Mouse (Mus musculus) ES-E14 (cell line): ENCODE data around the gene Nanog.

Experiments used
- CHD2 ChIP-seq: IDR thresholded peaks from 2 replicates; pipeline ENCODE4 v1.6.1; 2014; ENCODE audit warnings: mild to moderate bottlenecking, low read depth, low read length, inconsistent platforms
- HCFC1 ChIP-seq: IDR thresholded peaks from 2 replicates; pipeline ENCODE4 v1.6.1; 2012; ENCODE audit warnings: low read length, inconsistent platforms, borderline replicate concordance; ENCODE audit not compliant: insufficient read depth
- ZC3H11A ChIP-seq: IDR thresholded peaks from 2 replicates; pipeline ENCODE4 v1.6.1; 2012; ENCODE audit warnings: low read depth, mild to moderate bottlenecking, inconsistent platforms, low read length, borderline replicate concordance

DNA sequence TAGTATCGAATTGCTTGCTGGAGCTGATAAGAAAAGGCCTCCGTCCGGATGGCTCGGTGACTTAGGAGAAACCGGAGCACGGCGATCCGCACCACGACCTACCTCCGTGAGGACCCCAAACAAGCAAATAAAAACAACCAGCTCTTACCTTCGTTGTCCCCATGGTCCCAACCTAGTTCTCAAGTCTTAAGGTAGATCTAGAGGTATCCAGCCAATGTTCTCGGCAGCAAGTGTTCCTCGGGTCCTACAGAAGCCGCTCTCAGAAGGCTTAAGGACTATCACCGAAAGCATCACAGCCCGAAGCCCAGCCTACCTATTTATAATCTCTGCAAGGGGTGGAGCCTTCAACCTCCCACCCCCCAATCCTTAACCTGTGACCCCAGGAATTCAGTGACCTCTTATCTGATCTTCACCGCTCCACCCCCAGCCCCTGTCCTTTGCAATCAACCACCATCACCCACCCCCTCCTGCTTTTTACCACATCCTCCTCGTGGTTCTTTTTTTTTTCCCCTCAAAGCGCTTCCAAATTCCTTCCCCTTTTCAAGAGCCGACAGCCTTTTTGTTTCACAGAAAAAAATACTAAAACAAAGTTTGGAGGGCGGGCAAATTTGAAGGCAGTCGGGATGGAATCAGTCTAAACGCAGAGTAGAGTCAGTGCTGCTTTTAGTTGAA, 35.1 kb downstream of the Nanog start:
- no peak for TF ChIP-seq ZC3H11A
- TF ChIP-seq CHD2, result no peak
- TF ChIP-seq HCFC1, result no peak
